Mouse (Mus musculus): ENCODE data around the gene Oxsm.

DNA sequence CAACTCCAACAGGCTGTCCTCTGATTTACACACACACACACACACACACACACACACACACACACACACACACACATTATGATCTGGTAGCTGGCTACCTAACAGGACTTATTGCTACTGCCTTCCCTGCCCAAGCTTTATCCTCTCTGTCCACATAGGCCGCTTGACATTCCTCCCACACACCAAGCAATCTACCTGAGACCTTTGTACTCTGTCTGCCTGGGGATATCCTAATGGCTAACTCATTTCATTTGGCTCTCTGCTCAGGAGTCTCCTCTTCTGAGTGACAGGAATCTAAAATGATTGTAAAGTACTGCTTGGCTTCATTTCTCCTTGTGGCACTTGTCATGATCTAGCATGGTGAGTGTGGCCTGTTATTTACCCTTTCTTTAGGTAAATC is 60.5 kb downstream of the Oxsm start:
- TF ChIP-seq GATA1 (IDR thresholded peaks at IDR 0.05; ENCODE audit: borderline replicate concordance, low read length) (no peak), FLI1 (IDR thresholded peaks at IDR 0.05; ENCODE audit: low read length) (no peak)
